Mouse (Mus musculus) left cerebral cortex, postnatal 36 days (tissue): ENCODE data around the gene Ehf. TPM values are rescaled to one million over a fixed set of nuclear protein-coding genes. Genes with fewer than 3 reads are reported as not detected.

Source experiments
- DNase-seq, 2 experiments: peaks; one replicate each; pipeline ENCODE4 v3.0.0; 2021 to 2022; ENCODE audit warnings: low spot score in 2 of 2, mixed read lengths in 1 of 2
- intact Hi-C: fragments of 180-260 bp; cut with DNase I; formaldehyde crosslinking; loops from one replicate; pipeline ENCODE4 v1.15.1; 2025
- total RNA-seq, 2 experiments: library from RNA; stranded (reverse); gene quantifications; 2 replicates each; pipeline ENCODE4 v1.2.3; 2021

The Ehf gene
- total RNA-seq: under 1 TPM in 1 of 2 experiments, not detected in 1; 0.11 TPM

DNA sequence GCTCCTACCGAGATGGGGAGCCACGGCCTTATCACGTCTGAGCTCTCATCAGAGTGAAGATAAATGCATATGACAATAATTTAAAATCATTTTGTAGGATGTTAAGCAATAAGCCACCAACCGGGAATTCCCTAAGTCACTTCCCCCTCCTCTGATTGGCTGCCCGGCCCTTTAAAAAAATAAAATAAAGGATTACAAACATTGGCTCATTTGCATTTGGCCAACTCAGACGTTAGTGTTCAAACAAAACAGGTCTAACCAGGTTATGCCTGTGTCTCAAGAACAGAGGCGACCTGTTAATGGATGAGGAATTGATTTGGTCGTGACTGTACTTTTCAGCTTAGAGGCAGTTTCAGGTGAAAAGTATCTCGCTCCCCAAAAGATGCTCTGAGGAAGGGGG, at the start of gene Ehf:
TSS of gene Ehf (minus strand) at position 147 of the 400 bp plus-strand sequence.
- intact Hi-C loops: no loop called here
- no peak for DNase-seq

DNA sequence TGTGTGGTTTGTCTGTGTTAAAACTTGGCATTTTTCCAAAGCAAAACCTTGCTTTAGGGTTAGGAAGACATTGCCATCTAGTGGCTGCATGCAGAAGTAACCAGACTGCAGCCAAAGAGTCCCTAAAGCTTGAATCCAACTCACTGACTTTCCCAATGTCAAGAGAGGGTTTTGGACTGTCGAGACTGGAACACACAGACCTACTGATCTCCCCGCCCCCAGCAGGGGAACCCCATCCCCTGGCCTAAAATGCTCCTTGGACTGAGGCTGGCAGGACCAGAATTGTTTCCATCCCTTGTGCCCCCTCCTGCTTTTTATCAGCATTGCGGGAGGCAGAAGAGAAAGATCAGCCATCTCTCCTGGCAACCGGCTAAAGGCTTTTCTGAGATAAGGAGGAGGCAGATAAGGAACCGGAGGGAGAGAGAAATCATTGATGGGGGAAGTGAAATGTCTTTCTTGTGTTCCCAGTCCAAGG, 44.4 kb upstream of the Ehf start:
- intact Hi-C loops: loop anchor here (1.0 to 10.0 kb wide), 4 partner anchors 215 to 663 kb away; no protein-coding TSS in a partner anchor
- peak; percentile 53 to 58 for DNase-seq

DNA sequence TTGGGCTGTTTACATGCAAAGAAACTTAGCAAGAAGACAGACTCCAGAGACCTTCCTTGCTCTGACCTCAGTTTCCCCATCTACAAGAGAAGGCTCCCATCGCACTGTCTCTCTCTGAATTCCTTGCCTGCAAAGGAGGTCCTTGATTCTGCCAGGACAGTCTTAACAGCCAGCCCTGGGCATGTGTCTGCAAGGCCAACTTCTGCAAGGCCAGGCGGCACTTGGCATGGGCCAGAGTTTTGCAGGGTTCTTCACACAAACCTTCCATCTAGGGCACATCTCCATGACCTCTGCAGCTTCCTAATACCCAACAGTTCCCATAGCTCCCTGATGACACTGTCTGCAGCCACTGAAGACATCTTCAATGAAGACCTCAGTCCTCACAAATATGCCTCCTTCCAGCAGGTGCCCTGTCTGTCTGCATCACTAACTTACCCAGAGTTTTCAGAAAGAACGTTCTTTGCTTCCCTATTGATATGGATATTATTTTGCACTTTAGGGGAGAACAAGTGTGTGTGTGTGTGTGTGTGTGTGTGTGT, 43.7 kb upstream of the Ehf start:
- intact Hi-C loops: loop anchor here (1.0 to 10.0 kb wide), 4 partner anchors 215 to 662 kb away; no protein-coding TSS in a partner anchor
- no peak for DNase-seq

DNA sequence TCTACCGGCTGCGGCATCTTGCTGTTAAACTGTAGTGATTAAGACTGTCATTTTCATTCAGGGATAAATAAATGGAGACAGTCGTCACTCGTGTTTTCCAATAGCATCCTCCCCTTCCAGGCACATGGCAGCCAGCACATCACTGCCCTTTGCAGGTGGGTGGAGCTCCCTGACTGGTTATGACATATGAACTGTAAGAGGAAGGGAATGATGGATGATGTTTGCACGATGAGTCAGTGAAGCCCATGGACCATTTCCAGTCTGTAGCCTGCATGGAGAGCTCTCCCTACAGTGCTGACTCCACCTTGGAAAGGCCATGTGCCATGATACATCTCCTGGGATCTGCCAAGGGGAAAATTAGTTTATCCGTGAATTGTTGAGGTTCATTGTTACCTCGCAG, 40.5 kb upstream of the Ehf start:
- intact Hi-C loops: loop anchor here (10.0 kb wide), 2 partner anchors 539 to 659 kb away; no protein-coding TSS in a partner anchor
- DNase-seq: no peak

DNA sequence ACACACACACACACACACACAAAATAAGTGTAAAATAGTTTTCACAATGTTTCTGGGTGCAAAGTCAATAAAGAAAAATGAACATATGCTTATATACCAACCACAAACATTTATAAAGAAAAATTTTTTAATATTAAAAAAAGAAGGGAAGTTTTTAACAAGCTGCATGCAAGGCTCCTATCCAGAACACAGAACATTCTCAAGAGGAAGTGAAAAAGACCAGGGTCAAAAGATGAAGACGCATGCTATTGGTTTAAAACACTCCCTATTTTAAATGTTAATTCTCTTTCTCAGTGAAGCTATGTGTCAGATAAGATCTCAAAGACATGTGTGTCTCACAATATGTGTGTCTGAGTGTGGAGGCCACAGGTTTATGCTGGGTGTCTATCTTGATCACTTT, 39.0 kb upstream of the Ehf start:
- intact Hi-C loops: loop anchor here (10.0 kb wide), 2 partner anchors 537 to 657 kb away; no protein-coding TSS in a partner anchor

DNA sequence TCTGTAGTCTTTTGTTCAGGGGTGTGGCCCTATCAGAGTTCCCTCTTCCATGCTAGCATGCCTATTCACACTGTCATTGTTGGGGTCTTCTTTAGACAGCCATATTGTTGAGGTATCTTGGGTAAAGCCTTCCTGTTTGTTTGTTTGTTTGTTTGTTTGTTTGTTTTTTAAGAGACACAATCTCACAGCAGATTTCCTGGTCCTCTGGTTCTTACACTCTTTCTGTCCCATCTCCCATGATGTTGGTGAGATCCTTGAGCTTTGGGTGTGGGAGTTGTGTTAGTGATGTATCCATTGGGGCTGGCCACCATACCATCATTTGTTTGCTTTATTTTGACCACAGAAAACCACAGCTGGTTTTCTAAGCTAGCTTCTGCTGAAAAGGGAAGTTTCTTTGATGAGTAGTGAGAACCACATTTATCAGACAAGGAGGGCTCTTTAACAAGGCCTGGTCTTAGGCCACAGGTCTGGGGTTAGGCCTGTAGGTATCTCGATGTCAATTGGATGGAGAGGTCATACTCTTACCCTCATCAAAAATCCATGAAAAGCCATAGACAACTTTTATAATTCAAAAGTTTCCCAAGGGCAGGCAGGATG, 38.4 kb upstream of the Ehf start:
- DNase-seq: no peak
- intact Hi-C loops: loop anchor here (10.0 kb wide), 2 partner anchors 537 to 657 kb away; no protein-coding TSS in a partner anchor

More for the DNA sequence above, 39.0 kb upstream of the Ehf start:
- no peak for DNase-seq

DNA sequence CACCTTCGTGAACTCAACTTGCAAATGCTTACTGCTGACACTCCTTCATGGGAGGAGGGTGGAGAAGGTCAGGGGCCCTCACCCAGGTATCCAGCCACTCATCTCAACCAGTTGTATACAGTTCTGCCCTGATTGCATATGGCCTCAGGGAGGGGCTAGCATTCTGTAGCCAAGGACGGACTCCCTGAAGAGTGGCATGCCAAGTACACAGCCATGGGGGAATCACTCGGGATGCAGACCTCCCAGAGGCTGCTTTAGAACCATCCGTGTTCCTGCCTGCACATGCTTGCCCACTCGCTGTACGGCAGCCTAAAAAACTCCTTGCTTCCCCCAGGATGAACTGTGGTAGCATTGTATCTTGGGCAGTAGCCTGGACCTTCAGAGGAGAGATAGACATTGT, 35.6 kb upstream of the Ehf start:
- intact Hi-C loops: no loop called here
- DNase-seq: no peak

DNA sequence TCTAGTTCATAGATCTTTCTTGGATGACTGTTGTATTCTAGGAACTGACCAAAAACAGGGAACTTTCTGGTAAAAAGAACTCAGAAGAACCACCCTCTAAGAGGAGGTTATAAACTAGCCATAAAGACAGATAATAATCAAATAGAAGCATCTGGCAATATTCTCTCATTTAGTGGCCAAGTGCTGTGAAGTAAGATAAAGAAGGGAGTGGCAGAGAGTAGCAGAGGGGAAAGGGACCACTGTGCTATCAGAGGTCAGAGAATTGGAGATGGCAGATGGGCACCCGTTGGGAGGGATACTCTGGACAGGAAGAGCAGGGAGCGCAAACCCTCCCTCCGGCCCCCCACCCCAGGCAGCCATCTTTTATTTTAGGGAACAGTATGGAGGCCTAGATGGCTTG, 34.3 kb upstream of the Ehf start:
- intact Hi-C loops: no loop called here
- DNase-seq: no peak

DNA sequence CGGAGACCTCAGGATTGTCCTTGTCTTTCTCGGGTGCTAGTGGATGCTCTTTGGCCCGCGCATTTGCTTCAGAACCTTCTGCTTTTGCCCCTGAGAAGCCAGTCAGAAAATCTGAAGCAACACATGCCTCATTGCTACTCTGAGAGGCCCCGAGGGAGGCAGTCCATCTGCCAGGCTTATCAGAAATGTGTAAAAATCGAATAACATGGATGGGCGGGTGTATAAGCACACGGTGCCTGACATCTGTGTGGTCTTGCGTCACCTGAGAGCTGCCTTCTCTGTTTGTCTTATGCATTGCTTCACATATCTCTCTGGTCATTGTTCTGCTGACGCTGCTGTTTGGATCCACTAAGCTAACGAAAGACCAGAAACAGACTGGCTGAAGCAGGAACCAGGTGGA, 33.5 kb upstream of the Ehf start:
- no peak for DNase-seq
- intact Hi-C loops: no loop called here

DNA sequence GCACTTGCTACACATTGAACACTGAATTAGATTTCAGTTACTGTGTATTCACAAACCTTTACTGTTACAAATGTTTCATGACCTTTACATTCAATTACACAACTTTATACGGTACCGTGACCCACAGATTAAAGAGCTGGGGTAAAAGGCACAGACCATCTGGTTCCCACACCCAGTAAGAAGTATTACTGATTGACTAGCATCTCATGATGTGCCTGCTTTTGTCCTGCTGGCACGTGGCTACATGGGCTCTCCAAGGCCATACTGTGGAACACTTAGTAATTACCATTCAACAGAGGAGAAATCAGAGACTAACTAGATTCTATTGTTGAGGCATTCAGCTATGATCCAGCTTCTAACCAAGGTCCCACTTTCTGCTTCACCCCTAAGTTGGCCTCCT, 32.9 kb upstream of the Ehf start:
- no peak for DNase-seq
- intact Hi-C loops: no loop called here

DNA sequence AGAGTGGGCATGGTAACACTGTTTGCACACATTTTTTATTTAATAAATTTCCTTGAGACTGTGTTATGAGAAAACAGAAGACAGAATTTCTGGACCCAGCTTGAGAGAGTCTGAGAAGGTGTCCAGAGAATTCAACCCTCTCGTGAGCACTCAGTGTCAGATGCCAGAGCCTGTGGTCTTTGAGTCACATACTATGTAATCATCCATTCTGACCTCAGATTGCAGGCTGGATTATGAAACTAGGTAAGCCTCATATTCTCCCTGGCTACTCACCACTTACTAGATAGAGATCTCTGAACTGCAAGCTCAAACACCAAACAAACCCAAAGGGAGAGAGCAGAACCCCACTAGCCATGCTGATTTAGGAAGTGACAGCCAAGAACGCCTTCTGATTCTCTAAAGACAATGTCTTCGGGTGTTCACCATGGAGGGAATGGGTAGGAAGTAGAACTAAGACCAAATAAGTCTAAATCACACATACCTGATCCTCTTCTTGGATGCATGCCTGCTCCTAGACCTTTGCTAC, 28.7 kb upstream of the Ehf start:
- intact Hi-C loops: no loop called here
- DNase-seq: no peak

DNA sequence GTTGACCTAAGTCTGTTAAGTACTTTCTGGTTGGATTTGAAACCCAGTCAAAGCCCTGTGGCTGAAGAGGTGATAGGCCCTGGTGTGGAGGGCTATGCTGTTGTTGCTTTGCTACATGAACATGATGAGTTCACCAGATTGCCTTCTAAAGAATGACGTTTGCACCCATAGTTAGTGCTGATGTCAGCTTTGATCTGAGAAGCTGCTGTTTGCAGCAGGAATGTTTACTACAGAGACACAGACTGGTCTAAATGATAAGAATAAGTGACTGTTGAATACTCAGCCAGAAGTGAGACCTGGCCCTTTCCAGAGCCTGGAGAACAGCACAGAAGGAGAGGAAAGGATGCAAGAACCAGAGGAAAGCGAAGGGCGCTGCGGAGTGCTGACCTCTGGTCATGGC, 25.7 kb upstream of the Ehf start:
- intact Hi-C loops: no loop called here
- DNase-seq: no peak

DNA sequence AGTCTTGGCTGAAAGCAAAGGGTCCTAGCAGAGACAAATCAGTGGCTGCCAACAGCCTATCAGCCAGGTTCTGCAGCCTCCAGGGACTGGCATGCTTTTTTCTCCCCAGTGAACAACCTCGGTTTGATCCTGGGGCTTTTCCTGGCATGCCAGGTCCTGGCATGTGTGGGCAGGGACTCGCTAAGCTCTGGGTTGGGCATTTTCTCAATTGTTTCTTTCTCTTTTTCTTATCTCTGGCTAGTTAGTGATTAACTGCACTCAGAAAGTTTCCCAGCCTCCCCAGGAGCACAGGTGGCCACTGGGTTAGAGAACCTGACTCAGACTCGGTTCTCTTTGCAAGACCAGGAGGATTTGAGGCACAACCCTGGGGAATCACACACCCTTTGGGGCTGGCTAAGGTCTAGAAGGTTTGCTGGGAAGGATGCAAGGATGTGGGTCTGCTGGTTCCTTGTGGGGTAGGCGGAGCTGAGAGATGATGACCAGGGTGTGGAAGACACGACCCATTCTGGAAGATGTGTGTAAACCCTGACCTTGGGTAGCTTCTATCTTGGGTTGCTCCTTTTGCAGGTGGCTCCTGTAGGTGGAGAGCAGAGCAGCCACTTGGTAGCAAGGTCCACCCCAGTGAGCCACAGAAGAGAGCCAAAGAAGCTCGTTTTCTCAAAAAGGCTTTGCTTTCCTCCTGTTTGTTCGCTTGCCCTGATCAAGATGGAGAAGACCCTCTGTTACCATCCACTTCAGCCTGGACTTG, 22.4 kb upstream of the Ehf start:
- intact Hi-C loops: no loop called here
- no peak for DNase-seq

DNA sequence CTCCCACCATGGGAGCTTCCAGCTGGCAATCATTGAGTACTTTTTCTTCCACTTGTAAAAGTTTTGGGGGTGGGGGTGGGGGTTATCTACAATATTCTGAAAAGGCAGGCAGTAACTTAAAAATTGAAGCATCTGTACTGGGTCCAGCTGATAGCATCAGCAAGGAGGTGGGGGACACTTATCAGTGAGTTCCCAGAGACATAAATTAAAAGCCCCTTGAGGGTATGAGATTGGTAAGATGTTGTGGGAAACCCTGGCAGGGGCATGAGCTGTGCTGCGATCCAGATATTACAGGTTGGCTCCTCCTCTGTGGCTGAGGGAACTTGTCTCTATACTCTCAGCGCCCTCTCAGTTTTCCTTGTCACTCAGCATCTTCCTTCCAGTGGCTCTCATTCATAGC, 21.2 kb upstream of the Ehf start:
- intact Hi-C loops: no loop called here
- DNase-seq: no peak

DNA sequence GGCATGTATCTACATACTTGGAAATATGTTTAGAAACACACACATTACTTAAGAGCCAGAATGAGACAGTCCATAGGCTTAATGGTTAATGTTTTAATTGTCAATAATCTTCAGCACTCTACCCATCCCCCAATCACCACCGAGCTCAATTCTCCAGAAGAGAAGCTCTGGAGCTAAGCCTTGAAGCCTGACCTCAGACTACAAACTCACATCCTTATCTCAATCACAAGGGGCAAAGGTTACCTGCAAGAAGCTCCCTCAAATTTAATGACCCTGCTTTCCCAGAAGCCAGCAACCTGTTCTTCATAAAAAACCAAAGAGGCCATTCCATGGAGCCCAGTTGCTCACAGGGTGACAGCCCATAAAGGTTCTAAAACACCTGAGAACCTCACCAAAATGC, 19.1 kb upstream of the Ehf start:
- no peak for DNase-seq
- intact Hi-C loops: no loop called here

DNA sequence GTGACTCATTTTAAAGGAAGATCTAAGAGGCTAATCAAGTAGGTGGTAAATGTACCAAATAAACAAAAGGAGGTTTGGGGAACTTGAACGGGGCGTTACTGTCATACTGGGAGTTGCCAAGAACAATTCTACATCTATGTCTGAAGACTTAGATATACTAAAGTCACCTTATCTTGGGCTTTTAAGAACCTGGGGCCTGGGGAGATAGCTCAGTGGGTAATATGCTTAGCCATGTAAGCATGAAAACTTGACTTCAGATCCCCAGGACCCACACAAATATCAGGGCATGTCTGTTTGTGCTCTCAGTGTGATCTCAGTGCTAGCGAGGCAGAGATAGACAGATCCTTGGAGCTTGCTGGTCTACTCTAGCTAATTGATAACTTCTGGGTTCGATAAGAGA, 18.6 kb upstream of the Ehf start:
- no peak for DNase-seq
- intact Hi-C loops: no loop called here

DNA sequence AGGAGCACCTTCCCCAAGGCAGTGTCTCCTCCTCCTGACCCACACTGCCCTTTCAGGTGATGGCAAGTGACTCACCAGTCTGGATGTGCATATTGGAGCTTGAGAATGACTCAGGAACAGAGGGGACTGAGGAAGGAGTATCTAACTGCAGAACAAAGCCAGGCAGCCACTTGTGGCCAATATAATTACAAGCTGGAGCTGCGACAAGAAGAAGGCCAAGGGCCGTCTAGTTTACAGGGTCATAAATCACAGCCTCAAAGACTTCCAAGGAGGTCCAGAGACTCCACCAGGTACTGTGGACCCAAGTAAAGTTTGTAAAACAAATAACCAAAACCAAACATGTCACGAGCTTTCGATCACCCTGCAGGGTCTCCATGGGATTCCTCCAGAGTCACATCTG, 10.9 kb upstream of the Ehf start:
- DNase-seq: no peak
- intact Hi-C loops: no loop called here

DNA sequence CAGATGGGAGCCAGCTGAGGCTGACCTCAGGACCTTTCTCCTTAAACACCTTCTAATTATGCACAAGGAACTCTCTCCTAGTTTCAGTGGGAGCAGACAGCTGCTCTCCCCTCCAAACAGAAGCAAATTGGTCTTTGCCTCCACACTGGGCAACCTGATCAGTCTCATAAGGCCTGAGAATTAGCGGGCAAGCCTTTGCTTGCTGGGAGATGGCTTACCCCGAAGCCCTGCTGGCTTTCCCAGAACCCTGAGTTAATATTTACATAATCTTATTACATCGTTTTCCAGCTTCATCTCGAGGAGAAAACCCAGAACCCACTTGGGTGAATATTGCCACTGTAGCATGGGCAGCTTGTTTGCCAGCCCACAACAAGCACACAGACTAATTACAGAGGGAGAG, 9.6 kb upstream of the Ehf start:
- intact Hi-C loops: no loop called here
- DNase-seq: no peak

DNA sequence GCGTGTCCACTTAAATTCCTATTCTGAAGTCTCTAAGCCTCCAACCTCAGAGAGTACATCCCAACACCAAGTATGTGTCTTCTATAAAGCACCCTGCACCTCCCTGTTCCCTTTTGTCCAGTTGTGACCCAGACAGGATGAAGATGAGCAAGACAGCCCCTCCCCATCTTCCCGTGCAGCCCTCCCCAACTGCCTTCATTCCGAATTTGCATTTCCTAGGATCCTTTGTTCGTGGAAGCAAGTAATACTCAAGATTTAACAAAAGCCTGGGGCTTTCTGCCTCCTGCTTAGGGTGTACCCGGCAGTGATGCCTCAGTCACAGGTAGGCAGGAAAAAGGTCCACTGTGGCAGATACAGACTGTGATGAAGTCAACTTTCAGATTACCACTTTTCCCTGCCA, 7.6 kb upstream of the Ehf start:
- no peak for DNase-seq
- intact Hi-C loops: no loop called here

DNA sequence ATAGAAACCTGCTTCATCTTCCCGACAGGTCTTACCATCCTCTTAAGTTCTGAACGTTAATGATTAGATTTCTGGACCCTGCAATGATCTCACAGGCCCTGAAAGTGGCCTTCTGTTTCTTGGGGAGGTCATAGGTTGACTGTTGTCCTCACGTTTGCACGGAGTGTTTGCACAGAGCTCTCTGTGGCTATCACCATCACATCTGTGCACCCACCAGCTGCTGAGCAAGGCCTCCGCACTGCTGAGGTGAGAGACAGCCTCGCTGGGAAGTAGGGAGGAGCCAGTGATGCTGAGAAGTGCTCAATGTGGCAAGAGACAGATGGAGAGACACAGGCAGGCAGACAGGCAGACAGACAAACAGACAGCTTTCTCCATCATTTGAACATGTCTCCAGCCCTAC, 3.6 kb upstream of the Ehf start:
- no peak for DNase-seq
- intact Hi-C loops: no loop called here

DNA sequence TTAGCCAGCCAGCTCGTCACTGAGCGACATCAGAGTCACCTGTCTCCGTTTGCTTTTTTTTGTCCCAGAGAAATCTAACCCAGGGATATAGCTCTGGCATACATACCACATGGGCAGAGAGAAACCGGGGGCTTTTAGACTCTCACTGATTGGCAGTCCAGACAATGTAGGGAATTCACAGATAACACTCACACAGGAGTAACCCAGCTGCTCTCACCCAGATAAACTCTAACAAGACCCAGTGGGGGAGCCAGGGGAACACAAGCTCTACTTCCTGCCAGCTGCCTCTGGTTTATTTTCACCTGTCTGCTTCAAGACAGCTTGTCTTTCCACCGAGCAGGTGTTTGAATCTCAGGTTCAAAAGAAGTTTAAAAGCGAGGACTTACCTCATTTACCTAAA, 409 bp downstream of the Ehf start:
- DNase-seq: no peak
- intact Hi-C loops: no loop called here
